Mouse (Mus musculus) stomach, embryonic 15.5 days (tissue): Measurements from ENCODE around the gene Plpp4. TPM values are rescaled to one million over a fixed set of nuclear protein-coding genes. Genes with fewer than 3 reads are reported as not detected.

ENCODE experiments used
- ATAC-seq: fragments of 200-750 bp; cut with Nextera tagmentation; 2 replicates; pipeline ENCODE4 v1.8.0; 2017; ENCODE audit warnings: low read depth, moderate number of reproducible peaks, moderate TSS enrichment; ENCODE audit not compliant: insufficient read depth, low FRiP score
- H3K27ac ChIP-seq: fragments of 300-500 bp; sonication (generic); 2 replicates; pipeline ENCODE4 v1.5.1; 2015; ENCODE audit warnings: mild to moderate bottlenecking, inconsistent platforms
- H3K27me3 ChIP-seq: fragments of 300-500 bp; sonication (generic); replicated peaks from 2 replicates; pipeline ENCODE4 v1.6.1; 2015; ENCODE audit warnings: inconsistent platforms
- H3K36me3 ChIP-seq: fragments of 300-500 bp; sonication (generic); 2 replicates; pipeline ENCODE4 v1.6.1; 2015; ENCODE audit warnings: inconsistent platforms
- H3K4me1 ChIP-seq: fragments of 300-500 bp; sonication (generic); 2 replicates; pipeline ENCODE4 v1.6.1; 2015; ENCODE audit warnings: inconsistent platforms
- H3K4me2 ChIP-seq: fragments of 300-500 bp; sonication (generic); 2 replicates; pipeline ENCODE4 v1.6.1; 2015; ENCODE audit warnings: mild to moderate bottlenecking, inconsistent platforms
- H3K4me3 ChIP-seq: fragments of 300-500 bp; sonication (generic); replicated peaks from 2 replicates; pipeline ENCODE4 v1.5.1; 2015; ENCODE audit warnings: inconsistent platforms
- H3K9ac ChIP-seq: fragments of 300-500 bp; sonication (generic); 2 replicates; pipeline ENCODE4 v1.6.1; 2015; ENCODE audit warnings: inconsistent platforms
- H3K9me3 ChIP-seq: fragments of 300-500 bp; sonication (generic); 2 replicates; pipeline ENCODE4 v1.6.1; 2016; ENCODE audit warnings: inconsistent platforms
- WGBS: fragments of 180-500 bp; shearing (Covaris S2); methylation state at CpG from one replicate; pipeline ENCODE4 v1.1.7; 2015; 5-methylcytosine and 5-hydroxymethylcytosine counted together
- polyA plus RNA-seq: library from polyadenylated mRNA; unstranded; fragments of >200 nt; fragmentation: Nextera tagmentation; extraction: Ambion mirVana; gene quantifications from 2 replicates; pipeline ENCODE4 v1.2.1, GENCODE M21; 2015

The Plpp4 gene
- polyA plus RNA-seq, 1 experiment from 2014 or later, result 0.22 TPM

- Histone ChIP-seq H3K27me3 (peaks cover 36% of the 10 kb centered on the region), H3K27ac (no peak overlapping the region), H3K9ac (no peak overlapping the region), H3K4me3 (peak overlapping the region; percentile 41), H3K4me2 (peak overlapping the region; percentile 79), H3K4me1 (peaks cover 10% of the 10 kb centered on the region; the same call in 1 of the 2 replicates), H3K36me3 (no peaks in the 10 kb centered on the region), H3K9me3 (no peaks in the 10 kb centered on the region)
- WGBS, result 16% methylated on average over 13 of the region's 13 CpGs
- no peak for ATAC-seq
Observed at GRCm38 (mm10) chr7:129257374-129258018, 665 bp downstream of the Plpp4 start.

GRCm38 (mm10) chr7:129258331-129258730 is 1.5 kb downstream of the Plpp4 start:
- peaks cover 36% of the 10 kb centered on the region for H3K27me3 ChIP-seq
- ATAC-seq, result no peak
- H3K9ac ChIP-seq, result no peak overlapping the region
- H3K36me3 ChIP-seq, result no peaks in the 10 kb centered on the region
- no peak overlapping the region for H3K4me3 ChIP-seq
- 77% methylated on average over 7 of the region's 7 CpGs for WGBS
- peaks cover 10% of the 10 kb centered on the region; the same call in 1 of the 2 replicates for H3K4me1 ChIP-seq
- H3K27ac ChIP-seq, result no peak overlapping the region
- no peaks in the 10 kb centered on the region for H3K9me3 ChIP-seq
- no peak overlapping the region for H3K4me2 ChIP-seq

- 69% methylated on average over 6 of the region's 6 CpGs for WGBS
Observed at GRCm38 (mm10) chr7:129259195-129259594, 2.4 kb downstream of the Plpp4 start.

GRCm38 (mm10) chr7:129273867-129274266 is 17.0 kb downstream of the Plpp4 start:
- no peaks in the 10 kb centered on the region for H3K4me1 ChIP-seq
- 92% methylated on average over 4 of the region's 4 CpGs for WGBS
- no peaks in the 10 kb centered on the region for H3K36me3 ChIP-seq
- ATAC-seq, result no peak
- H3K9me3 ChIP-seq, result no peaks in the 10 kb centered on the region
- no peak overlapping the region for H3K4me3 ChIP-seq
- no peak overlapping the region for H3K27ac ChIP-seq
- H3K27me3 ChIP-seq, result no peaks in the 10 kb centered on the region
- no peak overlapping the region for H3K4me2 ChIP-seq
- no peak overlapping the region for H3K9ac ChIP-seq

More at GRCm38 (mm10) chr7:129259195-129259594, 2.4 kb downstream of the Plpp4 start:
- H3K27ac ChIP-seq, result no peak overlapping the region
- H3K4me2 ChIP-seq, result no peak overlapping the region
- H3K36me3 ChIP-seq, result no peaks in the 10 kb centered on the region
- no peak overlapping the region for H3K9ac ChIP-seq
- no peak for ATAC-seq
- peaks cover 34% of the 10 kb centered on the region for H3K27me3 ChIP-seq
- H3K4me3 ChIP-seq, result no peak overlapping the region
- H3K4me1 ChIP-seq, result peaks cover 10% of the 10 kb centered on the region; the same call in 1 of the 2 replicates
- no peaks in the 10 kb centered on the region for H3K9me3 ChIP-seq

- H3K4me1 ChIP-seq, result no peaks in the 10 kb centered on the region
- H3K9ac ChIP-seq, result no peak overlapping the region
- H3K4me3 ChIP-seq, result no peak overlapping the region
- H3K36me3 ChIP-seq, result no peaks in the 10 kb centered on the region
- 82% methylated on average over 5 of the region's 5 CpGs for WGBS
- no peak for ATAC-seq
- H3K4me2 ChIP-seq, result no peak overlapping the region
- H3K27me3 ChIP-seq, result no peaks in the 10 kb centered on the region
- no peak overlapping the region for H3K27ac ChIP-seq
- no peaks in the 10 kb centered on the region for H3K9me3 ChIP-seq
Observed at GRCm38 (mm10) chr7:129274726-129275125, 17.9 kb downstream of the Plpp4 start.

- 87% methylated on average over 5 of the region's 5 CpGs for WGBS
- ATAC-seq, result no peak
Observed at GRCm38 (mm10) chr7:129277751-129278150, 20.9 kb downstream of the Plpp4 start.

GRCm38 (mm10) chr7:129278801-129279200 is 22.0 kb downstream of the Plpp4 start:
- Histone ChIP-seq H3K4me2 (no peak overlapping the region), H3K4me3 (no peak overlapping the region), H3K4me1 (no peaks in the 10 kb centered on the region), H3K27ac (no peak overlapping the region), H3K36me3 (no peaks in the 10 kb centered on the region), H3K9me3 (no peaks in the 10 kb centered on the region), H3K9ac (no peak overlapping the region), H3K27me3 (no peaks in the 10 kb centered on the region)
- ATAC-seq, result no peak
- 87% methylated on average over 4 of the region's 4 CpGs for WGBS

More at GRCm38 (mm10) chr7:129277751-129278150, 20.9 kb downstream of the Plpp4 start:
- Histone ChIP-seq H3K36me3 (no peaks in the 10 kb centered on the region), H3K4me3 (no peak overlapping the region), H3K4me1 (no peaks in the 10 kb centered on the region), H3K9ac (no peak overlapping the region), H3K27me3 (no peaks in the 10 kb centered on the region), H3K4me2 (no peak overlapping the region), H3K27ac (no peak overlapping the region), H3K9me3 (no peaks in the 10 kb centered on the region)

- no peak for ATAC-seq
- H3K9me3 ChIP-seq, result no peaks in the 10 kb centered on the region
- H3K9ac ChIP-seq, result no peak overlapping the region
- no peak overlapping the region for H3K4me2 ChIP-seq
- no peaks in the 10 kb centered on the region for H3K36me3 ChIP-seq
- H3K27ac ChIP-seq, result no peak overlapping the region
- no peaks in the 10 kb centered on the region for H3K4me1 ChIP-seq
- H3K27me3 ChIP-seq, result no peaks in the 10 kb centered on the region
- H3K4me3 ChIP-seq, result no peak overlapping the region
- 63% methylated on average over 4 of the region's 4 CpGs for WGBS
Observed at GRCm38 (mm10) chr7:129279261-129279660, 22.4 kb downstream of the Plpp4 start.

- Histone ChIP-seq H3K4me1 (no peaks in the 10 kb centered on the region; the same call in 1 of the 2 replicates), H3K9ac (no peak overlapping the region), H3K4me3 (no peak overlapping the region), H3K36me3 (no peaks in the 10 kb centered on the region), H3K4me2 (no peak overlapping the region), H3K27ac (no peak overlapping the region), H3K27me3 (no peaks in the 10 kb centered on the region), H3K9me3 (no peaks in the 10 kb centered on the region)
- 82% methylated on average over 4 of the region's 4 CpGs for WGBS
- ATAC-seq, result no peak
Observed at GRCm38 (mm10) chr7:129281966-129282365, 25.1 kb downstream of the Plpp4 start.

GRCm38 (mm10) chr7:129285186-129285868 is 28.5 kb downstream of the Plpp4 start:
- ATAC-seq, result peak; percentile 80
- H3K27me3 ChIP-seq, result no peaks in the 10 kb centered on the region
- H3K4me2 ChIP-seq, result no peak overlapping the region
- H3K36me3 ChIP-seq, result no peaks in the 10 kb centered on the region
- no peaks in the 10 kb centered on the region; the same call in 1 of the 2 replicates for H3K4me1 ChIP-seq
- H3K27ac ChIP-seq, result no peak overlapping the region
- no peaks in the 10 kb centered on the region for H3K9me3 ChIP-seq
- no peak overlapping the region for H3K9ac ChIP-seq
- 50% methylated on average over 7 of the region's 7 CpGs for WGBS
- H3K4me3 ChIP-seq, result no peak overlapping the region

- Histone ChIP-seq H3K9ac (no peak overlapping the region), H3K4me3 (no peak overlapping the region), H3K4me2 (no peak overlapping the region), H3K27ac (no peak overlapping the region), H3K4me1 (no peaks in the 10 kb centered on the region), H3K36me3 (no peaks in the 10 kb centered on the region), H3K9me3 (no peaks in the 10 kb centered on the region), H3K27me3 (no peaks in the 10 kb centered on the region)
- WGBS, result 91% methylated on average over 1 of the region's 1 CpGs
- no peak for ATAC-seq
Observed at GRCm38 (mm10) chr7:129293211-129293610, 36.4 kb downstream of the Plpp4 start.

GRCm38 (mm10) chr7:129301622-129302021 is 44.8 kb downstream of the Plpp4 start:
- no peak overlapping the region for H3K27ac ChIP-seq
- H3K4me2 ChIP-seq, result no peak overlapping the region
- H3K9ac ChIP-seq, result no peak overlapping the region
- H3K36me3 ChIP-seq, result no peaks in the 10 kb centered on the region
- 93% methylated on average over 5 of the region's 5 CpGs for WGBS
- no peaks in the 10 kb centered on the region for H3K27me3 ChIP-seq
- ATAC-seq, result no peak
- no peak overlapping the region for H3K4me3 ChIP-seq
- H3K4me1 ChIP-seq, result no peaks in the 10 kb centered on the region
- H3K9me3 ChIP-seq, result no peaks in the 10 kb centered on the region
